Mouse (Mus musculus) MN1 (cell line): ENCODE results near the gene Tas2r125.
"Not testable (repeated sequence)": the region's sequence is repeated elsewhere in the genome, so short reads cannot be mapped to it uniquely, and the experiment has no call there.

Experiments used
- DNase-seq: peaks from one replicate; pipeline ENCODE4 v3.0.0-alpha.2; 2016; ENCODE audit warnings: low spot score

Gene Tas2r125

DNA sequence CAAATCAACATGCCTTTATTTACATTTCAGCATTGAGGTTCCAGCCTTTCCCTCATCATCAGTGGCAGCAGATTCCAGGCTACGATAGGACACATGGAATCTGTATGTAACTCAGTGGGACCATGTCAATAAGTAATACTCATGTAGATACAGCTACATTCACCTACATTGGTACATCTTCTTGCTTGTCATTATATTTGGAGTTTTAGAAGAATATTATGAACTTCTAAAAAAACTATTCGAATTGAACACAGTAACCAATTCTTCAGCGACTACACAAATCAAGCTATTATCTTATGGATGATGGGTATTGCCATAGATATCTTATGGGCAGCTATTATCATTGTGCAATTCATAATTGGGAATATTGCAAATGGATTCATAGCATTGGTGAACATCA, at the start of gene Tas2r125:
Tas2r125 (plus strand) TSS at position 301 of the 400 bp plus-strand sequence.
- DNase-seq = no peak

- no peak for DNase-seq
Observed at GRCm38 (mm10) chr6:132867708-132868107, 41.7 kb upstream of the Tas2r125 start, which contains the start of gene Tas2r110. Tas2r110 (plus strand) TSS chr6:132868008.

GRCm38 (mm10) chr6:132892711-132893110, 16.7 kb upstream of the Tas2r125 start, which contains the start of gene Tas2r113:
Tas2r113 (plus strand) TSS chr6:132893011.
- no peak for DNase-seq

DNA sequence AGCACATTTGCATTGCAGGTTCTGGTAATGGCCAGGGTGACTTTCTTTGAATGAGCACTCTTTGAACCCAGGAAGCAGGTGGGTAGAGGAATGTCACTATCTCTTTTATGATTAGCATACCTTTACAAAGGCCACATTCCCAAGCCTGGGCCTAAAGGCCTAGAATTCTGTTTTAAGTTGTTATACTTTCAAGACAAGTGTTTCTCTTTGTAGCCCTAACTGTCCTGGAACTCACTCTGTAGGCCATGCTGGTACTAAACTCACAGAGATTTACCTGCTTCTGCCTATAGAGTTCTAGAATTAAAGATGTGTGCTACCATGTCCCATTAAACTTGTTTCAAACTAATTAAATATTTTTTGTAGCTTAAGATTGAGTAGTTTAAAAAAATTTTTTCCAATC, 31.9 kb downstream of the Tas2r125 start:
- not testable (repeated sequence) for DNase-seq

GRCm38 (mm10) chr6:132950802-132951201, 41.4 kb downstream of the Tas2r125 start, which contains the start of gene Tas2r129:
Tas2r129 (plus strand) TSS chr6:132951102.
- DNase-seq = no peak

- no peak for DNase-seq
Observed at GRCm38 (mm10) chr6:132957819-132958218, 48.4 kb downstream of the Tas2r125 start, which contains the start of gene Tas2r131. Tas2r131 (minus strand) TSS chr6:132957919.
